Mouse (Mus musculus): ENCODE measurements around the gene Ctnnd2.

Ctnnd2 gene

GRCm38 (mm10) chr15:30857277-30858176 lies 685.1 kb downstream of the Ctnnd2 start:
- in situ Hi-C loops (cut with MboI; ENCODE audit: low sequenced_read_pairs) = no loop called here

- in situ Hi-C loops (cut with MboI; ENCODE audit: low sequenced_read_pairs) = no loop called here
Observed at GRCm38 (mm10) chr15:30867429-30867828, 695.0 kb downstream of the Ctnnd2 start.

- in situ Hi-C loops (cut with MboI; ENCODE audit: low sequenced_read_pairs) = no loop called here
Observed at GRCm38 (mm10) chr15:30869673-30870512, 697.5 kb downstream of the Ctnnd2 start.

GRCm38 (mm10) chr15:30875523-30875922 lies 703.1 kb downstream of the Ctnnd2 start:
- in situ Hi-C loops (cut with MboI; ENCODE audit: low sequenced_read_pairs) = no loop called here

- in situ Hi-C loops (cut with MboI; ENCODE audit: low sequenced_read_pairs) = no loop called here
Observed at GRCm38 (mm10) chr15:30884692-30885334, 712.4 kb downstream of the Ctnnd2 start.

- in situ Hi-C loops (cut with MboI; ENCODE audit: low sequenced_read_pairs) = no loop called here
Observed at GRCm38 (mm10) chr15:30885410-30885809, 713.0 kb downstream of the Ctnnd2 start.

GRCm38 (mm10) chr15:30887559-30887958 lies 715.2 kb downstream of the Ctnnd2 start:
- in situ Hi-C loops (cut with MboI; ENCODE audit: low sequenced_read_pairs) = no loop called here

GRCm38 (mm10) chr15:30891986-30892385 lies 719.6 kb downstream of the Ctnnd2 start:
- in situ Hi-C loops (cut with MboI; ENCODE audit: low sequenced_read_pairs) = no loop called here

- in situ Hi-C loops (cut with MboI; ENCODE audit: low sequenced_read_pairs) = no loop called here
Observed at GRCm38 (mm10) chr15:30895063-30895462, 722.7 kb downstream of the Ctnnd2 start.

- in situ Hi-C loops (cut with MboI; ENCODE audit: low sequenced_read_pairs) = no loop called here
Observed at GRCm38 (mm10) chr15:30897342-30897741, 724.9 kb downstream of the Ctnnd2 start.

- in situ Hi-C loops (cut with MboI; ENCODE audit: low sequenced_read_pairs) = no loop called here
Observed at GRCm38 (mm10) chr15:30908027-30908426, 735.6 kb downstream of the Ctnnd2 start.

GRCm38 (mm10) chr15:30913360-30913759 lies 741.0 kb downstream of the Ctnnd2 start:
- in situ Hi-C loops (cut with MboI; ENCODE audit: low sequenced_read_pairs) = no loop called here

GRCm38 (mm10) chr15:30925838-30926237 lies 753.4 kb downstream of the Ctnnd2 start:
- in situ Hi-C loops (cut with MboI; ENCODE audit: low sequenced_read_pairs) = loop anchor here (10.0 to 25.0 kb wide), 2 partner anchors 339 to 511 kb away; no protein-coding TSS in a partner anchor

- in situ Hi-C loops (cut with MboI; ENCODE audit: low sequenced_read_pairs) = loop anchor here (10.0 to 25.0 kb wide), 2 partner anchors 337 to 510 kb away; no protein-coding TSS in a partner anchor
Observed at GRCm38 (mm10) chr15:30927632-30928031, 755.2 kb downstream of the Ctnnd2 start.

- in situ Hi-C loops (cut with MboI; ENCODE audit: low sequenced_read_pairs) = loop anchor here (25.0 kb wide), 1 partner anchor 505 kb away; no protein-coding TSS in a partner anchor
Observed at GRCm38 (mm10) chr15:30931906-30932305, 759.5 kb downstream of the Ctnnd2 start.

- in situ Hi-C loops (cut with MboI; ENCODE audit: low sequenced_read_pairs) = loop anchor here (25.0 kb wide), 1 partner anchor 491 kb away; no protein-coding TSS in a partner anchor
Observed at GRCm38 (mm10) chr15:30945863-30946262, 773.5 kb downstream of the Ctnnd2 start.

- in situ Hi-C loops (cut with MboI; ENCODE audit: low sequenced_read_pairs) = no loop called here
Observed at GRCm38 (mm10) chr15:30958513-30958912, 786.1 kb downstream of the Ctnnd2 start.

GRCm38 (mm10) chr15:30962421-30963160 lies 790.2 kb downstream of the Ctnnd2 start:
- in situ Hi-C loops (cut with MboI; ENCODE audit: low sequenced_read_pairs) = no loop called here

- in situ Hi-C loops (cut with MboI; ENCODE audit: low sequenced_read_pairs) = no loop called here
Observed at GRCm38 (mm10) chr15:30964046-30964445, 791.7 kb downstream of the Ctnnd2 start.
